Mouse (Mus musculus) adrenal gland (tissue): Measurements from ENCODE around the gene Cnot10.

Experiments
- intact Hi-C: fragments of 180-260 bp; cut with DNase I; formaldehyde crosslinking; loops from one replicate; pipeline ENCODE4 v1.15.1; 2025
- long read RNA-seq, 2 experiments: library from polyadenylated mRNA; unstranded; transcript quantifications; one replicate each; pipeline ENCODE4 v2.0.0; 2020; ENCODE audit warnings: borderline replicate concordance in 1 of 2; ENCODE audit not compliant: insufficient replicate concordance in 1 of 2

Cnot10 gene
- long read RNA-seq, experiment 1, transcript Cnot10-201 (20 exons, 2,853 nt): major isoform, 11 of 28 reads
- long read RNA-seq, experiment 1, partial matches to known transcripts: 11 of 28 reads
- long read RNA-seq, experiment 1, other reads (novel, unspliced or antisense): 5 of 28 reads
- long read RNA-seq, experiment 2, transcript Cnot10-201 (20 exons, 2,853 nt): major isoform, 9 of 27 reads
- long read RNA-seq, experiment 2, partial matches to known transcripts: 4 of 27 reads
- long read RNA-seq, experiment 2, other reads (novel, unspliced or antisense): 14 of 27 reads

DNA sequence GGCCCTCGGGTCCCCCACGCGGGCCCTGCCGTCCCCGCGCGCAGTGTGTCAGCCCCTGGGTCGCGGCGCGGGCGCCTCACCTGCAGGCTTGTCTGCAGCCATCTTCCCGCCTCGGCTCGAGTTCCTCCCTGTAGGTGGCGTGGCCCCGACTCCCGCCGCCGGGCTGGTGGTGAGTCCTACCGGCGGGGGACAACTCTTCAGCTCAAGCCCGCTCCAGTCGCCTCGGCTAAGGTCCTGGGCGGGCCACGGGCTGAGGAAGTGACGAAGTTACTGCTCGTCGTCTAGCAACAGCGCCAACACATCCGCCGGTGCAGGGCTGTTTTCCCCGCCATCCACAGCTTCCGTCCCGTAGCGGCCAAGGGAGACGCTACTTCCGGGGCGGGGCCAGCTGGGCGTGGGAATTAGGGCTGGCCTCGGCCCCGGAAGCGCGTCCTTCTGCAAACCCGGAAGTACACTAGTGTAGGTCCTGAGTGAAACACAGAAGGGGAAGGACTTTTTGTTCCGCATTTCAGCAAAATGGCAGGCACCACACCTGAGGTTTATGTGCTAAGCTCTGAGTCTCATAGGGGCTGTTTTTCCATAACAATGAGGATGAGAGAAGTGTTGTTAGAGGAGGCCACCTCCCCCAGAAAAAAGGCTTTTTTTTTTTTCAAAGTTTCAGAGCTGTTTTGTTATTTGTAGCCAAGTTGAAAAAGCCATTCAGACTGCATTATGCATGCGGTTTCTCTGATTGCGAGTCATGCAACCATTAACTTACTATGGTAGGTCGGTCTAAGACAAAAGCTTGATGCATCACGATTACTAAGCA, at the start of gene Cnot10:
Gene Cnot10 (minus strand): TSS at position 346 of the 808 bp plus-strand sequence.
- intact Hi-C loops: no loop called here

DNA sequence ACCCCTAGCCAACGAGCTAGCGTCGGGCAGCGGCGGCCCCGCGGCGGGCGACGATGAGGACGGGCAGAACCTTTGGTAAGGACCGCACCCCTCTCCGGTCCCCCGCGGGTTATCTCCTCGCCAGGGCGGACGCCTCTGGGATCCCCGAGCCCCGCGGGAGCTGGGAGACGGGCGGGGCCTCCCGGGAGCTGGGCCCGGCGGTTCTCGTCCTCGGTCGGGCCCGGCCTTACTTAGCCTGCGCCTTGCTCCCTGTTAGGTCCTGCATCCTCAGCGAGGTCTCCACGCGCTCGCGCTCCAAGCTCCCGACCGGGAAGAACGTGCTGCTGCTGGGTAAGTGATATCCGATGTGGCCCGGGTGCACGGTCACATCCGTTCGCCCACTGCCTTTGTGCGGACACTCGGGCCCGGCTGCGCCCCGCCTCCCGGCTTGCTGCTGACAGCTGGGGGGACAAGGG, 49.0 kb upstream of the Cnot10 start:
- intact Hi-C loops: loop anchor here (5.0 kb wide), 1 partner anchor 42 kb away; no protein-coding TSS in a partner anchor

DNA sequence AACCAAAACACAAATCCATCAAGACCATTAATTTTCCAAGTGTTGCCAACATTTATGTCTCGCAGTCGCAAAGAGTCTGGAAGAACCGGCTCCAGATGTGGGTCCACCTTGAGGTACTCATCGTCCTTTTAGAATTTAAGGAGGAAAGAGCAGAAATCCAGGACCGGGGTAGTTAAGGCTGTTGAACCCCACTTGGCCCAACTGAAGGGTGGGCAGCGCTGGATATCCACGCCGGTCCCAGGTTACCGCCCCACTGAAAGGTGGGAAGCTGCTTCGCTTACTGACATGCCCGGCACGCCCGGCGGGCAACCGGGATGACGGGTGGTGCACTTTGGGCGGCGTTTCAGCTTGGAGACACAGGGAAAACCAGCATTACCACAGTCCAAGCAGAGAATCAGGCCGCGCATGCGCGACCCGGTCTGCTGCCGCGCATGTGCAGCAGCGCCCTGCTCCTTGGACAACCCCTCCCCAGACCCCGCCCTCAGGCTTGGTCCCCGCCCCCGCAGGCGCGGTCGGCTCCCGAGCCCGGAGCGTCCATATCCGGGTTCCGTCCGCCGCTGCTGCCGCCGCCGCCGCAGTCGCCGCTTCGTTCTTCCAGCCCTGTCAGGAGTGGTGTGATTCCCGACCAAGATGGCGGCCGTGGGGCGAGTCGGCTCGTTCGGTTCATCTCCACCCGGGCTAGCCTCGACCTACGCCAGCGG, 48.4 kb upstream of the Cnot10 start, which contains the start of gene Dync1li1:
Gene Dync1li1 (plus strand): TSS at position 539 of the 701 bp plus-strand sequence.
- intact Hi-C loops: loop anchor here (5.0 kb wide), 1 partner anchor 41 kb away; no protein-coding TSS in a partner anchor

DNA sequence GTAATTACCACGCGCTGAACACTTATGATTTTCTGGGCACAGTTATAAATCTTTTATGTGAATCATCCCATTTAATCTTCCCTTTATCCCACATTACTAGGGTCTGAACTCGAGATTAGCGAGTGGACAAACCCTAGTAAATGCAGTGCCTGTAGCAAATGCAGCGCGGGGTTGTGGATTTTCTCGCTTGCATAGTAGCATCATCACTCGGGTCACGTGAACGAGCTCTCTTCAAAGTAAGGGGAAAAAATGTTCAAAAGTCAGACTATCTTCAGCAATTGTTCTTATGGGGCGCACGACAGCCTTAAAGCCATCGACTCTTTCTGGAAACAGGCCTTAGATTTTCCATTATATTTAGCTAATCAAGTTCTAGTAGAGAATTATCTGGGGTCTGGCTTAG, 47.7 kb upstream of the Cnot10 start:
- intact Hi-C loops: loop anchor here (5.0 kb wide), 1 partner anchor 40 kb away; no protein-coding TSS in a partner anchor

DNA sequence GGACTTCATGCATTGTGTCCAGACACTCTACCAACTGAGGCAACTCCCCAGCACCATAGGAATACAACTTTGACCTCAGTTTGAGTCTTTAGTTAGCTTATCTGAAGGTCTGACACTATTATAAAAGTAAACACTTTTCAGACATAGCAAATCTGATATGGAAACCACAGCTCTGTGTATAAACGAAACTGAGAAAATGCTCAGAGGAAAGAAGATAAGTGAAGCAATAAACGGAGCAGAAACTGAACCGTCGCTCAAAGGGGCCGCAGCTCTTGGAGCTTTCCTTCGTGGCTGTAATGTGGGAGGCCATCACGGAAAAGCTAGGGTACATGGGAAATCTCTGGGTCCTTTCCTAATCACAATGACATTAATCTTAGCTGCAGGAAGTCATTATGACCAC, 46.3 kb upstream of the Cnot10 start:
- intact Hi-C loops: loop anchor here (5.0 kb wide), 1 partner anchor 39 kb away; no protein-coding TSS in a partner anchor

DNA sequence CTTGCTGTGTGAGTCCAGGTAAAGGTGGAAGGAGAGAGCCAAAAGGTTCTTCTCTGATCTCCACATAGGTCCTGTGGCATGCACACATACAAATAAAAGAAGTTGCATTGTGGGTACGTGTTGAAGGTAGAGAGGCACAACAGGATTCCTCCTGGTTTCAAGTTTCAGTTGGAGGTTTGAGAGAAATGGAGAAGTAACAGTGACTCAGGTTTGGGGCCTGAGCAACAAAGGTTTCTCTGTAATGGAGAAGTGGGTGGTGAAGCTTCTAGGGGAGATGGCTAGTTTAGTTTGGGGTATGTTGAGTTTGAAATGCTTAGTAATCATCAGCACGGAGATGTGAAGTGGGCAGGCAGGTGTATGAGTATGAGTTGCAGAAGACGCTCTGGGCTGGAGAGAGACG, 42.2 kb upstream of the Cnot10 start:
- intact Hi-C loops: no loop called here

DNA sequence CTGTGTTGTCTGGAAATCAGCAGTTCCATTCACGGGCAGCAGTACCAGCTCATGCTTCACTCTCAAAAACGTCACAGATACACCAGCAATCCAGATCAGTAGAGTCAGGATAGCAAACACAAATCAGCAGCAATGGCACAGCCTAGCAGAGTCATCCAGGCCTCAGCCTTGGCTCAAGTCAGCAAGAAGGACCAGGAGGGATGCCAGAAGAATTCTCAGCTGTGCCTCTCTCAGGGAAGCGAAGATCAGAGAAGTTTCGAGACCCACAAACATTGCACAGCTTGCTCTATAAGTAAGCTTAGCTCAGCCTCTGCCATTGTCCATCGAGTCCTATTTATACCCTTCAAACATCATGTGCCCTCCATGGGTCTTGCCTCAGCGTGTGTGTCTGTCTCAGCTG, 40.5 kb upstream of the Cnot10 start:
- intact Hi-C loops: no loop called here

DNA sequence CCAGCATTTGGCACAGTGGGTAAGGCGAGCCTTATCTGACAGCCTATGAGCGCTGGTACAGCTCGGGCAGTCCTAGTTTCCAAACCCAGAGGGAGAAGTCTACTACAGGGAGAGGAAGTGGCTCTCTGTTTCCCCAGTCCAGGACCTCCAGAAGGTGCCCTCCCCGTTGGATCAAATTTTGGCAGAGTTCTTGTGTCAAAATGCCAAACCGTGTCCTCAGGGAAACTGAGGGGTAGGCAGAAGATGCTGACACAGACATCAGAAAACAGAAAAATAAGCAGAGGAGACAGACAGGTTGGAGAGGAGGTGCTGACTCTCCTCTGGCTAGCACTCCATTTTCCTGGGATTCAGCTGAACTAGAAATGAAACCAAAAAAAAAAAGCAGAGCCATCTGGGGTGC, 40.0 kb upstream of the Cnot10 start:
- intact Hi-C loops: no loop called here

DNA sequence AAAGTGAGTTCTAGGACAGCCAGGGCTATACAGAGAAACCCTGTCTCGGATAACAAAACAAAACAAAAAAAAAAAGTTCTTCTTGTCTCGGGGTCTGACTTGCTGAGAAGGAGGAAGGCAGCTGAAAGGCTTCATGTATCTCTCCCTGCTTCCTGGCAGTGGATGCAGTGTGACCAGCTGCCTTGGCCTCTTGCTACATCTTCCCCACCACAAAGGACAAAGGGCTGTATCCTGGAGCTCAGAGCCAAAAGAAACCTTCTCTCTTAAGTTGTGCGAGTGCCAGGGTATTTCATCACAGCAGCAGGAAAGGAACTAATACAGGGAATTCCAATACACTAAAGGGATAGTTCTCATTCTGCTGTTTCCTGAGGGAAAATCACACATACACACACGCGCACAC, 38.6 kb upstream of the Cnot10 start:
- intact Hi-C loops: no loop called here

DNA sequence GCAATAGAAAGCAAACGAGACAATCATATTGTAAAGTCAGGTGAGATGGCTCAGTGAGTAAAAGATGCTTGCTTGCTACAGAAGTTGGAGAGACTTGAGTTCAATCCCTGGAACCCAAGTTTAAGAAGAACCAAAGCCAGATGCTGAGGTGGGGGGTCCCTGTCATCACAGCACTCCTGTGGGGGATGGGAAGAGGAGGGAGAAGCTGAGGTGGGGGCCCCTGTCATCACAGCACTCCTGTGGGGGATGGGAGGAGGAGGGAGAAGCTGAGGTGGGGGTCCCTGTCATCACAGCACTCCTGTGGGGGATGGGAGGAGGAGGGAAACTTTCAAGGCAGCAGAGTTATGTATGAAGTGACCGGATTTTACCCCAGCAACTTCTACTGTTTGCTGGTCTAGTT, 33.6 kb upstream of the Cnot10 start:
- intact Hi-C loops: no loop called here

DNA sequence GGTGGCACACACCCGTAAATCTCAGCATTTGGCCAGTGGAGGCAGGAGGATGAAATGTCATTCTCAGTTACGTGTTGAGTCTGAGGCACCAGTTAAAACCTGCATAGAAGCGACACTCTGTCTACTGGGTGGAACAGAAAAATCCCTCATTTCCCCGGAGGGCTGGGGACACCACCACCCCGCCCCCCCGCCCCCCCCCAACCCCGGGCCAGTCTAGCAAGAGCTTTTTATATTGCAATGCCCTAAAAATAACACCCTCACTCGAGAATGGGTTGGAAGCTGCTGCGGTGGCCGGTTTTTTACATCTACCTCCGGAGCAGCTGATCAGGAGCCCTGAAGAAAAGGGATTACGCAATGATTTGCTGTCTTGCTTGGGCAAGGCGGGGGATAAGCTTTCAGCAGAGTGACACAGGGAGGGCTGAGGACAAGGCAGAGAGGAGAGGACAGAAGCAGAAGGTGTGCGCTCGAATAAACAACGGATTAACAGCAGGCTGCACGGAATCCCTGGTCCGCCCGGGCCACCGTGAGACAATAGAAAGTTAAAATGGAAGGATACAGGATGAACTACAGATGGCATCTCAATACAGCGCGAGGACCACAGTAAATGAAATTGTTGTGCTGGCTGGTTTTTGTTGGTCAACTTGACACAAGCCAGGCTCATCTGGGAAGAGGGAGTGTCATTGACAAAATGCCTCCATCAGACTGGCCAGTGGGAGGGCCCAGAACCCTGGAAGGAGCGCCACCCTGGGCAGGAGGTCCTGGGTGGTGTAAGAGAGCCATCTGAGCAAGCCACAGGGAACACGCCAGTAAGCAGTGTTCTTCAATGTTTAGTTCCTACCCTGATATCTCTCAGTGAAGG, 32.9 kb upstream of the Cnot10 start:
- intact Hi-C loops: no loop called here

DNA sequence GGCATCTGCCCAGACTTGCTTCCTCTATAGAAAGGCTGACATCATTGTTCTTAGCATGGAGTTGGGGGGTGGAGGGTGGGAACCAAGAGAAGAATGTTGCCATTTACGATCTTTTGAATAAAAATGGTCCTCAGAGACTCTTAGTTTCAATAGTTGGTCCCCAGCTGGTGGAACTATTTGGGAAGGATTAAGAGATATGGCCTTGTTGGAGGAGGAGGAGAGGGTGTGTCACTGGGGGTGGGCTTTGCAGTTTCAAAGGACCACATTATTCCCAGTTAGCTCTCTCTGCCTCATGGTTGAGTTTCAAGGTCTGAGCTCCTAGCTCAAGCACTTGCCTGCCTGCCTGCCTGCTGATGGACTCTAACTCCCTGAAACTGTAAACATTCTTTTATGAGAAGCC, 32.0 kb upstream of the Cnot10 start:
- intact Hi-C loops: no loop called here

DNA sequence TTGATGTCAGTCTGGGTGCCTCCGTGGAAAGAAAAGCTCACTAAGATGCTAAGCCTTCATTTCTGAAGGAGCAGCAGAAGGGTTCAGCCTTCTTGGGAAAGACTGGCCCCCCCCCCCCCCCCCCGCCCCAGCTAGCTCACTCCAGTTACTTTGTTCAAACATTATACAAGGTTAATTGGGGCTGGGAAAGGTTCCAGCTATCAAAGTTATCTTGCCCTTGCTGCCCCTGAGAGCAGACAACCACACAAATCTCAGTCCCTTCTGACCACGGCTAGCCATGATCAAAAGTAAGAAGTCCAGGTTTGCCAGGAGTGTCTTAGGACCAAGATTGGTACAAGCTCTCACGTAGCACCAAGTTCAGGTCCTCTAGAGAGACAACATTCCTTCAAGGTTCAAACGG, 29.0 kb upstream of the Cnot10 start:
- intact Hi-C loops: no loop called here

DNA sequence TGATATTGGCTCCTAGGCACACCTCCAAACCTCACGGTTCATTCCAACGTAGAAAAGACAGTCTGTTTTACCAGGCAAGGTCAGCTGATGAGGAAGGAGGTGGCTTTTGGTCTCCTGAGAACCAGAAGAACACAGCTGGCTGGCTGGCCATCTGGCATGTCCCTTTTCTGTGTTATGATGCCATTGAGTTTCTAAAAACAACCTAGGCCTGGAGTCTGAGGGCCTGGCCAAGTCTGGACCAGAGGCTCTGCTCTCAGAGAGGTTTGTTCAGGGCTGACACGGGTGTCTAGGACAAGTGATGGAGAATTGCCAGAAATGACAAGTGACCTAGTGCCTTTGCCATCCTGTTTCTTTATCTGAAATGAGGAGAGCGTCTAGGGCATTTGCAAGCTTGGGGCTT, 28.1 kb upstream of the Cnot10 start:
- intact Hi-C loops: no loop called here

DNA sequence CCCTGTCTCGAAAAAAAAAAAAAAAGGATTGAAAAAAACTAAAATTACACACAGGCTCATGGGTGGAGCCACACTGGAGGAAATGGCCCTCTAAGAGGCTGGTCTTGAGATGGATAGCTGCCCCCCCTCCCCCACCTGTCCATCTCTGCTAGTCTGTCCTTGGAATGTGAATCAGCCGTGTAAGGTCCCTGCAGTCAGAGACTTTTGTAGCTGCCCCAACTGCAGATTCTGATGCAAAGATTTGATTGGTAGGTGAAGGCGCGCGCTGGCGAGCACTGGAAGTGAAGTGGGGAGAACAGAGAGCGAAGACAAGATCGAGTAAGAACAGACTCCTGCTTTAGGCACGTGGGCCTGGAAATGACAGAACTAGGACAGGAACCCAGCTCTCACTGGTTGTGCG, 26.9 kb upstream of the Cnot10 start:
- intact Hi-C loops: no loop called here

DNA sequence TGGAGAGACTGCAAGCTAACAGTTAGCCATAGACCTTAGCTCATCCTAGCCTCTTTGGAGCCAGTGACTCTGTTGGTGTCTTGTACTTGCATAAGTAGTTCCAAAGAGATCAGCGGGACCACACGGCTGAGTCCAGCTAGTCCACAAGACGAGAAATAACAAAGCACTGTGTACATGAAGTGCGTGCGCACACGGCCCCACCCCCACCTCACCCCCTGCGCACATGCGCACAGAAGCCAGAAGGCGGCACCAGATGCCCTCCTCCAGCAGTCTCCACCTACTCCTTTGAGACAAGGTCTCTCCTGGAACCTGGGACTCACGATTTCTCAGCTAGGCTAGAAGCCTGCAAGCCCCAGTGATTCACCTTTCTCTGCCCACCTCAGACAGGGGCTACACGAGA, 23.8 kb upstream of the Cnot10 start:
- intact Hi-C loops: no loop called here

DNA sequence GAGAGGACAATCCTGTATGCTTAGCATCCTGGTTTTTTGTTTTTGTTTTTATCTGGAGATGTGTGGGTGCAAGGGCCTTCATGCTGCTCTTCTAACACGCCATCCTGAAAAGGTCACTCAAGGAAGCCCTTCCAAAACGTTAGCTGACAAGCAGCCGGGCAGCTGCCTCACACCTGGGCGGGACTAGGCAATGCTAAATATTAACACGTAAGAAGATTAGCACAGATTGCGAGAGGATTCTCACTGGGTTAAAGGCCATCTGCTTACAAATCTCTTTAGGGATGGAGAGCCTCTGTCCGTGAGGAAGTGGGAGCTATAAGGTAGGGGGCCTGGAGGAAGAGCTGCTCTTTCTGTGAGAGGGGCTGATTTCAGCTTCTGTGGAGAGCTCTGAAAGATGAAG, 22.0 kb upstream of the Cnot10 start:
- intact Hi-C loops: no loop called here

DNA sequence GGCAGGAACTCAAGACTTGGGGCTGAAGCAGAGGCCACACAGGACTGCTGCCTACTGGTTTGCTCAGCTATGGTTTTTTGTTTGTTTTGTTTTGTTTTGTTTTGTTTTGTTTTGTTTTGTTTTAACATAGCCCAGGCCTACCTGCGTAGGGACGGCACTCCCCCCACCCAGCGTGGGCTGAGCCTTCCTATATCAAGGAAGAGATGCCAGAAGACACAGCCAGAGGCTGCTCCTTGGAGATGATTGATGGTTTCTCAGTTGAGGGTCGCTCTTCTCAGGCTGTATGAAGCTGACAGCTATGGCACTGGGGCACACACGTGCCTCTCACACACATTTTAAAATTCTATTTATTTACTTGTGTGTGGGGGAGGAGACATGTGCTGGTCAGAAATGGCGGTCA, 21.0 kb upstream of the Cnot10 start:
- intact Hi-C loops: no loop called here

DNA sequence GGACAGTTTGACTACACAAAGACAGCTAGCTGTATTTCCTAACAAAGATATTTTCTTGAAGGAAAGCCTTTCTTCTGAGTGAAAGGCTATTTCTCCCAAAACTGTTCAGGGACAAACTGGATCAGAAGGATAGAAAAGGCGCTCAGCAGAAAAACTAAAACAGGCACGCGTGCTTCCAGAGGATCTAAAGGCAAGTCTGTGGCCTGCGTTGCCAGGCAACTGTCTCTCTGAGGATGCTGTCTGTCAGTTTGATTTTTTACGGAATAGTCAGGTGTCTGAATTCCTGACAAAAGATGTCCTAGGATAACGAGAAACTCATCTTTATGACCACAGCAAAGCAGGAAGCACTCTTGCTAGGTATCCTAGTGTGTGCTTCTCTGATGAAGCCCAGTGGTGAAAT, 20.5 kb upstream of the Cnot10 start:
- intact Hi-C loops: no loop called here

DNA sequence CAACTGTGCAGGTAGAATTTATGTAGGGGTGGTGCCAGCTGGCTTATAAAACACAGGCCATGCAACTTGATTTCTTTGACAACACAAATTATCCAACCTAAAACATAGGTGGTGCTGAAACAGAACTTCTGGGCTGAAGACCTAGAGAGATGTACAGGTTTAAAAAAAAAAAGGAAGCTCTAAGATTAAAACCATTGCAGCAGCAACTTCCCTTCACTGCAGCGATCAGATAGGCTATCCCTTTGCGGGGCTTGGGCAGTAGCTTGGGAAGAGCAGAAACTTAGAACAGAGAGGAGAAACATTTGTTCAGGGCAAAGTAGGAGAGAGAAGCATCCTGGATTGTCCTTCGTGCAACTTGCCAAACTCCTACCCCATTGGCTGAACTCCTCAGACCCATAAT, 16.7 kb upstream of the Cnot10 start:
- intact Hi-C loops: no loop called here

DNA sequence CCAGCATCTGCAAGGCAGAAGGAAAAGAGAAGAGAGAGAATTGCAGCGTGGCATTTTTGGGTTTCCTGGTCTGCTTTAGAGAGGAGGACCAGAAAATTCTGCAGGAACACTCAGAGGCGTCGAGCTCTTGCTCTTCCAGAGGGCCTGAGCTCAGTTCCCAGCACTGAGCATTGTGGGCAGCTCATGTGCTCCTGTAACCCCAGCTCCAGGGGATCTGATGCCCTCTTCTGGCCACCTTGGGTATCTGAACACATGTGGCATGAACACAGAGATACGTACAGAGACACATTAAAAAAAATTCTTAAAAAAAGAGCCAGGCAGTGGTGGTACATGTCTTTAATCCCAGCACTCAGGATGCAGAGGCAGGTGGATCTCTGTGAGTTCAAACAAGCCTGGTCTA, 15.4 kb upstream of the Cnot10 start:
- intact Hi-C loops: no loop called here
